Mouse (Mus musculus) CD4-positive helper T cell, adult 2 months (primary cell): Measurements from ENCODE around the gene Jaml.
A peak's percentile ranks its signal among the peaks of the same experiment; 100 is the strongest.

ENCODE experiments used
- DNase-seq: peaks from one replicate; pipeline ENCODE4 v3.0.0-alpha.2; 2012; ENCODE audit warnings: low read depth, missing footprints, low spot score

The Jaml gene

GRCm38 (mm10) chr9:45083132-45083531 is 4.1 kb downstream of the Jaml start:
- DNase-seq: peak; percentile 50

- no peak for DNase-seq
These were observed 5.6 kb downstream of the Jaml start for GRCm38 (mm10) chr9:45084556-45084955.

GRCm38 (mm10) chr9:45085741-45086690 is 7.0 kb downstream of the Jaml start:
- no peak for DNase-seq

GRCm38 (mm10) chr9:45088040-45088439 is 9.1 kb downstream of the Jaml start:
- no peak for DNase-seq

- no peak for DNase-seq
These were observed 11.8 kb downstream of the Jaml start for GRCm38 (mm10) chr9:45090811-45091210.

- DNase-seq: no peak
These were observed 13.7 kb downstream of the Jaml start for GRCm38 (mm10) chr9:45092641-45093040.

- DNase-seq: no peak
These were observed 16.4 kb downstream of the Jaml start for GRCm38 (mm10) chr9:45095149-45095937.

- no peak for DNase-seq
These were observed 18.9 kb downstream of the Jaml start for GRCm38 (mm10) chr9:45097877-45098276.

GRCm38 (mm10) chr9:45098426-45098825 is 19.4 kb downstream of the Jaml start:
- no peak for DNase-seq

GRCm38 (mm10) chr9:45102528-45102927 is 23.5 kb downstream of the Jaml start:
- DNase-seq: no peak

- DNase-seq: no peak
These were observed 24.4 kb downstream of the Jaml start for GRCm38 (mm10) chr9:45103211-45103979.

GRCm38 (mm10) chr9:45105596-45106374 is 26.8 kb downstream of the Jaml start:
- DNase-seq: no peak

GRCm38 (mm10) chr9:45115706-45116105 is 36.7 kb downstream of the Jaml start:
- no peak for DNase-seq

GRCm38 (mm10) chr9:45116819-45117218 is 37.8 kb downstream of the Jaml start:
- peak; percentile 78 for DNase-seq

GRCm38 (mm10) chr9:45117741-45118431 is 38.9 kb downstream of the Jaml start, which contains the start of gene Scn2b:
Gene Scn2b, plus strand, starts transcription at chr9:45117782.
- DNase-seq: no peak

- DNase-seq: no peak
These were observed 39.6 kb downstream of the Jaml start for GRCm38 (mm10) chr9:45118552-45118951.

- no peak for DNase-seq
These were observed 40.5 kb downstream of the Jaml start for GRCm38 (mm10) chr9:45119316-45119953.

- DNase-seq: no peak
These were observed 41.1 kb downstream of the Jaml start for GRCm38 (mm10) chr9:45119954-45120530.

- DNase-seq: no peak
These were observed 41.6 kb downstream of the Jaml start for GRCm38 (mm10) chr9:45120567-45120966.
